Mouse (Mus musculus): ENCODE measurements around the gene Rps6ka6.

GRCm38 (mm10) chrX:111462495-111462832 lies 75.3 kb downstream of the Rps6ka6 start:
- TF ChIP-seq CTCF (IDR thresholded peaks at IDR 0.05; ENCODE audit: extremely low read depth, insufficient read length, insufficient replicate concordance, low read depth, low read length) (no peak), POLR2A (IDR thresholded peaks at IDR 0.05; ENCODE audit: low read depth, low read length) (no peak)
